Mouse (Mus musculus) C2C12 (cell line): ENCODE data around the gene Ogfod3.

Experiments used
- CEBPB ChIP-seq: IDR thresholded peaks from one replicate; pipeline ENCODE4 v1.6.1; 2011; ENCODE audit warnings: low read depth, mild to moderate bottlenecking, control low read depth, moderate library complexity
- CTCF ChIP-seq: IDR thresholded peaks from one replicate; pipeline ENCODE4 v1.5.1; 2011; ENCODE audit not compliant: control insufficient read depth, insufficient read depth, insufficient read length
- FOSL1 ChIP-seq: IDR thresholded peaks from one replicate; pipeline ENCODE4 v1.8.0; 2011; ENCODE audit warnings: mild to moderate bottlenecking, low read length; ENCODE audit not compliant: poor library complexity, insufficient read depth, severe bottlenecking
- MAX ChIP-seq: IDR thresholded peaks from one replicate; pipeline ENCODE4 v1.6.1; 2011; ENCODE audit warnings: mild to moderate bottlenecking, control low read depth
- MYOD1 ChIP-seq: IDR thresholded peaks from one replicate; pipeline ENCODE4 v1.6.1; 2011; ENCODE audit warnings: low read depth; ENCODE audit not compliant: control insufficient read depth, insufficient read length
- MYOG ChIP-seq: IDR thresholded peaks from one replicate; pipeline ENCODE4 v1.6.1; 2011; ENCODE audit not compliant: control insufficient read depth, insufficient read length; ENCODE audit errors: extremely low read depth
- USF1 ChIP-seq: IDR thresholded peaks from one replicate; pipeline ENCODE4 v1.6.1; 2011; ENCODE audit warnings: low read depth, mild to moderate bottlenecking, control low read depth, moderate library complexity

GRCm38 (mm10) chr11:121239669-121240068, 35.2 kb upstream of the Ogfod3 start:
- TF ChIP-seq CTCF (no peak), MYOG (no peak), MAX (no peak), MYOD1 (no peak), CEBPB (no peak), FOSL1 (no peak), USF1 (no peak)
